Mouse (Mus musculus): ENCODE measurements at regions not wholly inside any gene's neighbourhood (a gene's known extent, or its start where the extent isn't known, plus 50 kb on each side); places are given as distances from the start of the nearest gene placed in this dataset.

DNA sequence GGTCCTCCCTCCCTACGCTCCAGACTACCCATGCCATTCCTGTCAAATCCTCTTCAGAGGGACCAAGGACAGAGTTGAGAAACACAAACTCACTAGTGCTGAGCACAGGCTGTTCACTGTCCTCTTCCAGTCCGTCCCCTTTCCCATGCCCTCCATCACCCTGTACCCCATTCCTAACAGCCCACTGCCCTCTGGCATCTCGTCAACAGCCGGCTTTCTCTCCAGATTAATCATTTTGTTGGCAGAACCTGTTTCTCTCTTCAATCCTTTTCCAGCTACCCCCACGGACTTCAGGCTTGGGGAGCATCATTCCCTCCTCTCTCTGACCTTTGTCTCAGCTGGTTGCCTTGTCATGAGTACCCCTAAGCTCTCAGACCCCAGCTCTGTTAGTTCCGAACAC is 99.2 kb upstream of the Grik3 start:
- TF ChIP-seq MAFK (IDR thresholded peaks at IDR 0.05; ENCODE audit: borderline replicate concordance, low read depth, low read length), result no peak
- no peak for TF ChIP-seq ZKSCAN1 (IDR thresholded peaks at IDR 0.05; ENCODE audit: low read depth, low read length)
- no peak for TF ChIP-seq RCOR1 (IDR thresholded peaks at IDR 0.05; ENCODE audit: low read depth, low read length)
- TF ChIP-seq CTCF (IDR thresholded peaks at IDR 0.05 in 2 of 3, conservative IDR thresholded peaks at IDR 0.05 in 1 of 3; ENCODE audit: control insufficient read depth in 1 of 3, insufficient read depth in 1 of 3, low read depth in 2 of 3, low read length in 3 of 3, poor library complexity in 1 of 3, severe bottlenecking in 1 of 3), result no peak
- TF ChIP-seq GATA1 (IDR thresholded peaks at IDR 0.05; ENCODE audit: low read depth, low read length), result no peak
- no peak for TF ChIP-seq POLR2A (IDR thresholded peaks at IDR 0.05; ENCODE audit: control insufficient read depth in 1 of 2, insufficient read depth in 1 of 2, low read depth in 1 of 2, low read length in 2 of 2, poor library complexity in 1 of 2)
- no peak for TF ChIP-seq JUND (IDR thresholded peaks at IDR 0.05; ENCODE audit: low read depth, low read length)
